Mouse (Mus musculus) liver, adult 2 months (tissue): ENCODE measurements around the gene Syn3. TPM values are rescaled to one million over a fixed set of nuclear protein-coding genes. Genes with fewer than 3 reads are reported as not detected.

Source experiments
- DNase-seq: peaks from one replicate; pipeline ENCODE4 v3.0.0-alpha.2; 2011; ENCODE audit warnings: low read depth, low spot score; ENCODE audit errors: extremely low read depth
- H3K27ac ChIP-seq: fragments of 200-500 bp; replicated peaks from 2 replicates; pipeline ENCODE4 v1.5.1; 2012; ENCODE audit warnings: low read depth, mild to moderate bottlenecking, control low read depth, inconsistent platforms, low read length; ENCODE audit not compliant: insufficient read depth
- H3K27me3 ChIP-seq: fragments of 200-500 bp; 2 replicates; pipeline ENCODE4 v1.6.1; 2012; ENCODE audit warnings: mild to moderate bottlenecking, moderate library complexity, low read length, inconsistent platforms; ENCODE audit not compliant: control insufficient read depth, insufficient read depth
- H3K36me3 ChIP-seq: fragments of 200-500 bp; 2 replicates; pipeline ENCODE4 v1.6.1; 2012; ENCODE audit warnings: low read length, inconsistent platforms; ENCODE audit not compliant: control insufficient read depth, insufficient read depth
- H3K4me1 ChIP-seq: fragments of 200-500 bp; 2 replicates; pipeline ENCODE4 v1.6.1; 2011; ENCODE audit warnings: low read length; ENCODE audit not compliant: control insufficient read depth, insufficient read depth
- H3K4me3 ChIP-seq: fragments of 200-500 bp; 2 replicates; pipeline ENCODE4 v1.5.1; 2011; ENCODE audit warnings: low read depth, mild to moderate bottlenecking, control low read depth, low read length, moderate library complexity; ENCODE audit not compliant: insufficient read depth
- H3K79me2 ChIP-seq: fragments of 200-500 bp; 2 replicates; pipeline ENCODE4 v1.6.1; 2012; ENCODE audit warnings: inconsistent platforms, mild to moderate bottlenecking, low read length, moderate library complexity; ENCODE audit not compliant: control insufficient read depth, insufficient read depth
- H3K9ac ChIP-seq: fragments of 200-500 bp; 2 replicates; pipeline ENCODE4 v1.6.1; 2012; ENCODE audit warnings: low read depth, mild to moderate bottlenecking, control low read depth, inconsistent platforms, low read length
- CTCF ChIP-seq: fragments of 200-500 bp; IDR thresholded peaks from 2 replicates; pipeline ENCODE4 v1.5.1; 2011; ENCODE audit warnings: low read depth, low read length, control low read depth
- POLR2A ChIP-seq: fragments of 200-500 bp; IDR thresholded peaks from 2 replicates; pipeline ENCODE4 v1.6.1; 2011; ENCODE audit warnings: low read length, control low read depth; ENCODE audit not compliant: insufficient read depth; ENCODE audit errors: extremely low read depth
- WGBS: fragments of 180-500 bp; shearing (Covaris S2); methylation state at CpG from one replicate; pipeline ENCODE4 v1.1.7; 2018; 5-methylcytosine and 5-hydroxymethylcytosine counted together
- polyA plus RNA-seq: library from polyadenylated mRNA; depleted of rRNA; stranded (reverse); fragments of >200 nt; gene quantifications from 2 replicates; pipeline ENCODE4 v1.2.3, GENCODE M21; 2012
- total RNA-seq: library from RNA; depleted of rRNA; stranded (reverse); fragments of >200 nt; gene quantifications from 2 replicates; pipeline ENCODE4 v1.2.3, GENCODE M21; 2014

The Syn3 gene
- total and polyA plus RNA-seq, 2 experiments = 0.81 to 0.83 TPM

DNA sequence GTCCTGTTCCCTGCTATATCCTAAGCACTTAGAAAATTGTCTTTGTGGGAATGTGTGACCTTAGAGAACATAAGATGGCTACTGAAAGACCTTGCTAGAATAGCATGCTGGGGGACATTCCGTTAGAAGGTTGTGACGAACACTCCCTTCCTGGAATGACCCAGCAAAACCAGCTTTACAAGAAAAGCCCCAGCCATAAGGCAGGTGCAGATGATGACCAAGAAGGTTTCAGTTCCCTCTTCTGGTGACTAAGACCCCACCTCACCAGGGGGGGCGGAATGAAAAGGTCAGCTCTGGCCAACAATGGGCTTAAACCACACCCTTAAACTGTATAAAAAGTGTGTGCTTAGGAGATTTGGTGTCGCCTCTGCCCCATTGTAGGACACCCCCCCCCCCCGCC is 23.4 kb downstream of the Syn3 start:
- TF ChIP-seq CTCF (no peak), POLR2A (no peak)
- Histone ChIP-seq H3K4me1 (no peaks in the 10 kb centered on the region), H3K9ac (no peak overlapping the region), H3K27me3 (no peaks in the 10 kb centered on the region), H3K36me3 (no peaks in the 10 kb centered on the region), H3K4me3 (no peak overlapping the region), H3K27ac (no peak overlapping the region), H3K79me2 (no peaks in the 10 kb centered on the region)
- no peak for DNase-seq
- 88% methylated on average over 5 of the region's 5 CpGs for WGBS

DNA sequence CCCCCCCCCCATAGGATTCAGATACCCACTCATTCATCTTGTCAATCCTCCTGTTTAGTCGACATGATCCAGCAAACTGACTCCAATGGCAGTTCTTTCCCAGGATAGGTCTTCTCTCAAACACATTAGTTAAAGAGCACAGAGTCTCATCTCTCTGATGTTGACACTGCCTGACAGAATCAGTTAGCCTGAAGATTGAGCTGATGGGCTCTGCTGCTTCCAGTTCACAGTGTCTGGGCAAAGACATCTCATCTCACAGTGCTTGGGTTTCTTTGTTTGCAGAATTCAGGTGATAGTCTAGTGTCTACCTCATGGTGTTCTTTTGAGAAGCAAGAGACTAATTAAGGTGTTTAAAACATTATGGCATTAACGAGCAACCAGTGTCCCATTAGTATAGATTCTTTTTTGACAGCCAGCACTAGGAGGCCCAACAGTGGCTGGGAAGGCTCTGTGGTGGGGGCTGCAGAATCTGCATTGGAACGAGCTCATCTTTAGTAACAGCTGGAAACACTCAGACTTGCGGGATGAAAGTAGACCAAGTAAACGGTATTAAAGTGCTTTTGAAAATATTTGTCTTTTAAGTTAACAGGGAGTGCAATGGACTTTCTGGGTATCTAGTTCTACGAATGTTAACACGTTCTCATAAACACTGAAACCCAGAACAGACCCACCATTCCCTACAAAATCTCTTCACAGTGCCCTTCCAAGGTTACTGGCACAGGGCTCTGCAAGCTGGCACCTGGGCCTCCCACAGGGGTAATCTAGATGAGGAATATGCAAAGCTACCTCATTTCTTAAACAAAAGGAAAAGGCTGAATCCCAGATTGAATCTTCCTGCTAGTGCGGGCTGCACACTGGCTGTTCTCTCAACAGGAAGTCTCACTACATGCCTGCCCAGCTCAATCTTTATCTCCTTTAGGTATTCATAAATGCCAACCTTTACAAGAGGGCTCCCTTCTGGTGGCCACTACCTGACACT is 24.2 kb downstream of the Syn3 start:
- H3K27me3 ChIP-seq = no peaks in the 10 kb centered on the region
- no peaks in the 10 kb centered on the region for H3K4me1 ChIP-seq
- WGBS = 72% methylated on average over 8 of the region's 8 CpGs
- no peak overlapping the region for H3K27ac ChIP-seq
- H3K79me2 ChIP-seq = no peaks in the 10 kb centered on the region
- DNase-seq = no peak
- TF ChIP-seq POLR2A (no peak), CTCF (no peak)
- H3K4me3 ChIP-seq = no peak overlapping the region
- H3K36me3 ChIP-seq = no peaks in the 10 kb centered on the region
- no peak overlapping the region for H3K9ac ChIP-seq

DNA sequence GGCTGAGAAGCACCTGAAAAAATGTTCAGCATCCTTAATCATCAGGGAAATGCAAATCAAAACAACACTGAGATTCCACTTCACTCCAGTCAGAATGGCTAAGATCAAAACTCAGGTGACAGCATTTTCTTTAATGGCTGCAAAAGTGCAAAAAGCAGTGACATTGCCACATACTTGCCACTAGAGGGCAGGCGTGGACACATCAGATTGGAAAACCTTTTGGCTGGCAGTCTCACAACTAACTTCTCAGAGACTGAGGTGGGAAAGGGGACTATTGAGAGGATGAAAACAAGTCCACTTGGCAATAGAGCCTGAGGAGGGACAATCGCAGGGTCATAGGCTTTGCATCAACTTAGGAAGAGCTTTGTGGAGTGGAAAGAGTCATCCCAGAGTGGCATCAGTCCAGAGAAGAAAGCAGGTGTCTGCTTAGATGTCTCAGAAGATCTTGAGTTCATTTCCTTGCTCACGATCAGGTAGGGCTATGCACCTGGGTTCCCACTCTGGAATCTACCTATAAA is 25.0 kb downstream of the Syn3 start:
- Histone ChIP-seq H3K79me2 (no peaks in the 10 kb centered on the region), H3K4me1 (no peaks in the 10 kb centered on the region; the same call in 1 of the 2 replicates), H3K4me3 (no peak overlapping the region), H3K27ac (no peak overlapping the region), H3K27me3 (no peaks in the 10 kb centered on the region), H3K36me3 (no peaks in the 10 kb centered on the region), H3K9ac (no peak overlapping the region)
- peak; percentile 39 for DNase-seq
- TF ChIP-seq CTCF (peak; percentile 68), POLR2A (no peak)
- 42% methylated on average over 3 of the region's 3 CpGs for WGBS

DNA sequence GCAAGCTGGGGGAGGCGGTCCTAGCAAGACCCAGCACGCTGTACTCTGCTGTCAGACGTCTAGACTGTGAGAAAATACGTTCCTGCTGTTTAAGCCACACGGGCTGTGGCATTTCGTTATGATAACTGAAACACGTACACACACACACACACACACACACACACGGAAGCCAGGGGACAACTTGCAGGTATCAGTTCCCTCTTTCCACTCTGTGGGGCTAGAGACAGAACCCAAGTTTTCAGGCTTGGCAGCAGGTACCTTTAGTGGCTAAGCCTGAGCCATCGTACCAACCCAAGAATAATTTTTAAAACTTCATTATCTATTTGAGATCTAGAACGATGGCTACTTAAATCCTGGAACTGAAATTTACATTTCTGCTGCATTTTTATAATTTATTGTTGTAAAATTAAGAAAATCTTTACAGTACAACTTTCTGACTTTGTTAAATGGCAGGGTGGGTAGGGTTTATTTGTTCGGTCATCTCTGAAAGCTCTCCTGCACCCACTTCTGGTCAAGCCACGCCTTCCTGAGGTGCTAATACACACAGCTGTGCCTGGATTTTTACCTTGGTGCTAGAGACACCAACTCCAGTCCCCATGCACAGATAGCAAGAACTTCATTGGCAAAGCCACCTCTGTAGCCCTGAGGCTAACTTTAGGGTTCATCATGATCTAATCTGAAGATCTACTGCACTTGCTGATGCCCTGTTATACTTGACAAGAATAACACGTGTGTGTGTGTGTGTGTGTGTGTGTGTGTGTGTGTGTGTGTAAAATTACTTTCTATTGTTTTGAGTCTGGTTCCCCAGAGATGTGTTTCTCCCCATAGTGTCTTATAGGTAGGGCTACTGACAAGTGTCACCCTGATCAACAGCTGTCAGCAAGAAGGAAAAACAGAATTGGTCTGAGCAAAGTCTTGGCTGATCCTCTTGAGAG is 29.8 kb downstream of the Syn3 start:
- no peak for TF ChIP-seq CTCF
- no peak for TF ChIP-seq POLR2A
- no peaks in the 10 kb centered on the region; the same call in 1 of the 2 replicates for H3K4me1 ChIP-seq
- no peaks in the 10 kb centered on the region for H3K79me2 ChIP-seq
- 86% methylated on average over 13 of the region's 13 CpGs for WGBS
- H3K36me3 ChIP-seq = no peaks in the 10 kb centered on the region
- DNase-seq = no peak
- no peak overlapping the region for H3K4me3 ChIP-seq
- no peaks in the 10 kb centered on the region for H3K27me3 ChIP-seq
- no peak overlapping the region for H3K9ac ChIP-seq
- no peak overlapping the region for H3K27ac ChIP-seq

DNA sequence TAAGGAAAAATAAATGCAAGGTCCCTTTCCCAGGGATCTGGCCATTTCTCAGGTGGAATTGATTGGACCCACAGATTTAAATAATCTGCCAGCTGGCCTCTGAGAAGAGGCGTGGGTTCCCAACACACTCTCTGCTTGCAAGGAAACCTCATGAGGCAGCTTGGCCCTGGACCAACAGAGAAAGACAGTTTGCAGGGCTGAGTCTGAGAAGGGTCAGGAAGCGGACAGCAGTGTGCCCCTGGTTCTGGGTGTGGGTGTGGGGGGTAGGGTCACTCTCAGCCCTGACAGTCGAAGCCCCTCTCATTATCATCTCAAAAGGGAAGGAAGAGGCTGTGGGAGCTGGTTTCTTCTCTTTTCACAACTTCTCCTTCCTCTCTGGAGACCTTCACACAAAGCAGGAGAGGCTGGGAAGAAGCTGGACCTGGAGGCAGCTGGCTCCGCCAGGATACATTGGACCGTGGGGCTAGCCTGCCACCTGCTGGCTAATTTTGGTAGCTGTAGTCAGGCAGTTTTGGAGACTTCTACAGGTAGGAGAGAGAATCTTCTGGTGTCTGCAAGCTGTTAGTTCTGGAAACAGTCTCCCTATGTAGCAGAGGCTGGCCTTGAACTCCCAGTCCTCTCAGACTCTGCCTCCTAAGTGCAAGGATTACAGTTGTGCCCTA is 35.0 kb downstream of the Syn3 start:
- Histone ChIP-seq H3K36me3 (no peaks in the 10 kb centered on the region), H3K27me3 (no peaks in the 10 kb centered on the region), H3K79me2 (no peaks in the 10 kb centered on the region), H3K4me3 (no peak overlapping the region), H3K27ac (no peak overlapping the region), H3K4me1 (no peaks in the 10 kb centered on the region), H3K9ac (no peak overlapping the region)
- 34% methylated on average over 5 of the region's 5 CpGs for WGBS
- DNase-seq = peak; percentile 34
- no peak for TF ChIP-seq POLR2A
- peak; percentile 92 for TF ChIP-seq CTCF
